In the genomic region with DNA sequence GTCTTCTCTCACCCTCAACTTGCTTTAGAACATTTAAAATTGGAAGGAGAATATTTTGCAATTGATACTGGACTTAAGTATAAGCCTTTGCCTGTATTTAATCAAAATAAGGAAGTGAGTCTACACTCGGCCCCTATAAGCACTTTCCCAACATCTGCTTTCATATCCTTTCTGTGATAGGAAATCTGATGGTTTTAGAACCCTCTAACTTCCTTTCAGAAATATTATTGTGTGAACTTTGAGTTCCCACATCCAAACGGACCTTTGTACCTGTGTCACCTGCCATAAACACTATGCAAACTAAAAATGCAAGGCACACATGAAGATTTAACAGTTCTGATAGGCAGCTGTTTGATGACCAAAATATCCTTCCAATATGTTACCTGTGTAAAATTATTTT, we compare ENCODE assay signal across 12 mouse cellular contexts.
"Had no signal": no experiment of that assay in that cellular context is flagged by ENCODE, and none has a peak within 500 bp of the region (broad histone marks: within the 10 kb centered on the region; RNA-seq: fewer than 3 reads in every experiment).

No protein-coding gene starts in this region.

- ATAC-seq: midbrain, embryonic 15.5 days had no signal

- H3K36me3 ChIP-seq: limb, embryonic 12.5 days; liver, embryonic 15.5 days; midbrain, embryonic 10.5 days; midbrain, embryonic 15.5 days; neural tube, embryonic 12.5 days had no signal

- DNase-seq: kidney, adult 11 months; kidney, postnatal 10 days; kidney, postnatal 4 days; lung, embryonic 14.5 days; lung, postnatal 10 days; thymus, adult 18-20 months; thymus, postnatal 14 days had no signal

- H3K27me3 ChIP-seq: limb, embryonic 12.5 days; liver, embryonic 15.5 days; midbrain, embryonic 15.5 days; neural tube, embryonic 12.5 days had no signal
